Mouse (Mus musculus): ENCODE results near the gene Olfr3.

DNA sequence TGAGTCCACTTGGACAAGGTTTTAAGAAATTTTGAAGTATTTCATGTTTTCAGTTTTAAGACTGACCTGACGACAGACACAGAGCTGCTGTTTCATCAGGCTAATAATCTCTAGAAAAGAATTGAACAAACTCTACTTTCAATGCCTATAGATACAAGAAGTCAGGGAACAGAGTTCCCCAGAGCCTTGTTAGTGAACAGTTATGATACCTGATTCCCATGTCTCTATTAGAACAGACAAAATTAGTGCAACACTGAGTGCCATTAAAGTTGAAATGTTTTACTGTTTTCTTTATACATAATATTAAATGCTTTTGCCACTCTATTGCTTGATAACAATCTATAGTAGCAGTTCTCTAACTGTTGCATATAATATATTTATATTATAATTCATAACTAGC, 45.7 kb upstream of the Olfr3 start, which contains the start of gene Olfr351:
- TF ChIP-seq CTCF (conservative IDR thresholded peaks at IDR 0.05; ENCODE audit: low read length), result no peak
- TF ChIP-seq POU5F1 (IDR thresholded peaks at IDR 0.05; ENCODE audit: borderline replicate concordance, low read length), result no peak
